Mouse (Mus musculus): ENCODE results near the gene Actn4. TPM values are rescaled to one million over a fixed set of nuclear protein-coding genes. Genes with fewer than 3 reads are reported as not detected.

The Actn4 gene
- polyA plus RNA-seq, 1 experiment from 2014 or later: 300 TPM

- Histone ChIP-seq H3K27ac (peak overlapping the region; percentile 94), H3K9ac (peak overlapping the region; percentile 54; the same call in 1 of the 2 replicates), H3K4me1 (peaks cover 93% of the 10 kb centered on the region), H3K9me3 (no peaks in the 10 kb centered on the region), H3K27me3 (no peaks in the 10 kb centered on the region), H3K4me2 (replicated peaks) (peak overlapping the region; percentile 50), H3K36me3 (peaks cover 23% of the 10 kb centered on the region; the same call in 1 of the 2 replicates), H3K4me3 (no peak overlapping the region)
- WGBS: 29% methylated on average over 6 of the region's 6 CpGs
- ATAC-seq (ENCODE audit: low FRiP score, low read depth): peak; percentile 6; the same call in 1 of the 2 replicates
These were observed 17.3 kb downstream of the Actn4 start for GRCm38 (mm10) chr7:28944756-28945415.

GRCm38 (mm10) chr7:28943451-28944180, 18.5 kb downstream of the Actn4 start:
- peaks cover 23% of the 10 kb centered on the region; the same call in 1 of the 2 replicates for H3K36me3 ChIP-seq
- no peaks in the 10 kb centered on the region for H3K27me3 ChIP-seq
- no peak overlapping the region for H3K4me2 ChIP-seq (replicated peaks)
- 57% methylated on average over 5 of the region's 5 CpGs for WGBS
- H3K27ac ChIP-seq: peak overlapping the region; percentile 66; the same call in 1 of the 2 replicates
- H3K9me3 ChIP-seq: no peaks in the 10 kb centered on the region
- no peak overlapping the region for H3K9ac ChIP-seq
- H3K4me3 ChIP-seq: no peak overlapping the region
- H3K4me1 ChIP-seq: peaks cover 92% of the 10 kb centered on the region
- no peak for ATAC-seq (ENCODE audit: low FRiP score, low read depth)

GRCm38 (mm10) chr7:28941542-28941941, 20.6 kb downstream of the Actn4 start:
- H3K27ac ChIP-seq: peak overlapping the region; percentile 66
- no peak overlapping the region for H3K4me3 ChIP-seq
- H3K27me3 ChIP-seq: no peaks in the 10 kb centered on the region
- no peak overlapping the region for H3K4me2 ChIP-seq (replicated peaks)
- WGBS: 72% methylated on average over 4 of the region's 4 CpGs
- peaks cover 19% of the 10 kb centered on the region; the same call in 1 of the 2 replicates for H3K36me3 ChIP-seq
- H3K9ac ChIP-seq: no peak overlapping the region
- peaks cover 89% of the 10 kb centered on the region for H3K4me1 ChIP-seq
- no peaks in the 10 kb centered on the region for H3K9me3 ChIP-seq
- no peak for ATAC-seq (ENCODE audit: low FRiP score, low read depth)

DNA sequence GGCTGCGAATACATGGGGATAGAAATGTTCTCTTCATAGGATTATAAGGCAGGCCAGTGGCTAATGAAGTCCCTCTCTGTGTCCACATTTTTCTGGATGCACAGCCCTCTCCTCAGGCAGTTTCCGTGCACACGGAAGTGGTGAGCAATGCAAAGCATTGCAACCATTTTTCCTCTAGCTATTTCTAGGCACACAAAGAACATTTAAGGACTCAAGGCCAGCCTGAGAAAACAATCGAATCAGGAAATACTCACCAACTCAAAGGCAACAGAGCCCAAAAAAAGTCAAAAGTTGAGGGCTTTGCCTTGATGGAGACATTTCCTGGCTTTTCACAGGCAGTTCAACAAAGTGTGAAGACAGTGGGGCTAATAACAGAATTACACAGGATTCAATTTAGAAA, 21.0 kb downstream of the Actn4 start:
- Histone ChIP-seq H3K27ac (peak overlapping the region; percentile 66; the same call in 1 of the 2 replicates), H3K36me3 (peaks cover 19% of the 10 kb centered on the region; the same call in 1 of the 2 replicates), H3K4me2 (replicated peaks) (no peak overlapping the region), H3K9me3 (no peaks in the 10 kb centered on the region), H3K4me1 (peaks cover 89% of the 10 kb centered on the region), H3K4me3 (no peak overlapping the region), H3K9ac (no peak overlapping the region), H3K27me3 (no peaks in the 10 kb centered on the region)
- 78% methylated on average over 4 of the region's 4 CpGs for WGBS
- ATAC-seq (ENCODE audit: low FRiP score, low read depth): no peak

GRCm38 (mm10) chr7:28939418-28940183, 22.5 kb downstream of the Actn4 start:
- no peaks in the 10 kb centered on the region for H3K27me3 ChIP-seq
- peaks cover 79% of the 10 kb centered on the region for H3K4me1 ChIP-seq
- no peak overlapping the region for H3K9ac ChIP-seq
- no peak overlapping the region for H3K4me2 ChIP-seq (replicated peaks)
- no peak overlapping the region for H3K4me3 ChIP-seq
- H3K9me3 ChIP-seq: no peaks in the 10 kb centered on the region
- peak overlapping the region; percentile 66; the same call in 1 of the 2 replicates for H3K27ac ChIP-seq
- WGBS: 82% methylated on average over 7 of the region's 7 CpGs
- peaks cover 28% of the 10 kb centered on the region for H3K36me3 ChIP-seq
- no peak for ATAC-seq (ENCODE audit: low FRiP score, low read depth)

- WGBS: 74% methylated on average over 4 of the region's 4 CpGs
- H3K4me3 ChIP-seq: no peak overlapping the region
- 0 out of 2 replicates have a peak overlapping the region, but pooled peaks have one; percentile 66 for H3K27ac ChIP-seq
- H3K4me2 ChIP-seq (replicated peaks): no peak overlapping the region
- no peak overlapping the region for H3K9ac ChIP-seq
- H3K9me3 ChIP-seq: no peaks in the 10 kb centered on the region
- no peaks in the 10 kb centered on the region for H3K27me3 ChIP-seq
- peaks cover 70% of the 10 kb centered on the region for H3K4me1 ChIP-seq
- peaks cover 34% of the 10 kb centered on the region for H3K36me3 ChIP-seq
- no peak for ATAC-seq (ENCODE audit: low FRiP score, low read depth)
These were observed 23.5 kb downstream of the Actn4 start for GRCm38 (mm10) chr7:28938654-28939053.

GRCm38 (mm10) chr7:28936787-28937186, 25.4 kb downstream of the Actn4 start:
- Histone ChIP-seq H3K4me1 (peaks cover 67% of the 10 kb centered on the region), H3K9me3 (no peaks in the 10 kb centered on the region), H3K27ac (peak overlapping the region; percentile 44), H3K36me3 (peaks cover 26% of the 10 kb centered on the region), H3K4me3 (no peak overlapping the region), H3K27me3 (no peaks in the 10 kb centered on the region), H3K4me2 (replicated peaks) (no peak overlapping the region), H3K9ac (peak overlapping the region; percentile 19; the same call in 1 of the 2 replicates)
- no peak for ATAC-seq (ENCODE audit: low FRiP score, low read depth)
- WGBS: 60% methylated on average over 4 of the region's 4 CpGs

DNA sequence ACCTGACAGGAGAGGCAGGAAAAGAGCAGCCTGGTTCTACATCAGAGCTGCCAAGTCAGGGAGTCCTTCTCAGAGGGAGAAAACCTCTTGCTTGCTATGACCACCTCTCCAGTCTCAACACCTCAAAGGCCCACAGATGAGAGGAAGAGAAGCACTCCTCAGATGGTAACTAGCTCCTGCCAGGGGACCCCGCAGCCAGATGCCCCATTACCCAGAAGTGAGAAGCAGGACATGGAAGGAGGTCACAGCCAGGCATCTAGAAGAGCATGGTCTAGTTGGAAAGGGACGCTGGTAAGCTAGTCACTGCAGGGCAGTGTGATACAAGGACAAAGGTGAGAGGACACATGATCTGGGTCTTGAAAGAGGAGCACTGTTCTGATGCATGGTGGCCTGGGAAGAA, 28.3 kb downstream of the Actn4 start:
- Histone ChIP-seq H3K4me2 (replicated peaks) (no peak overlapping the region), H3K9me3 (no peaks in the 10 kb centered on the region), H3K9ac (no peak overlapping the region), H3K36me3 (peaks cover 21% of the 10 kb centered on the region), H3K27ac (peak overlapping the region; percentile 22; the same call in 1 of the 2 replicates), H3K4me3 (no peak overlapping the region), H3K4me1 (peaks cover 68% of the 10 kb centered on the region), H3K27me3 (no peaks in the 10 kb centered on the region)
- ATAC-seq (ENCODE audit: low FRiP score, low read depth): no peak
- WGBS: 94% methylated on average over 2 of the region's 2 CpGs

DNA sequence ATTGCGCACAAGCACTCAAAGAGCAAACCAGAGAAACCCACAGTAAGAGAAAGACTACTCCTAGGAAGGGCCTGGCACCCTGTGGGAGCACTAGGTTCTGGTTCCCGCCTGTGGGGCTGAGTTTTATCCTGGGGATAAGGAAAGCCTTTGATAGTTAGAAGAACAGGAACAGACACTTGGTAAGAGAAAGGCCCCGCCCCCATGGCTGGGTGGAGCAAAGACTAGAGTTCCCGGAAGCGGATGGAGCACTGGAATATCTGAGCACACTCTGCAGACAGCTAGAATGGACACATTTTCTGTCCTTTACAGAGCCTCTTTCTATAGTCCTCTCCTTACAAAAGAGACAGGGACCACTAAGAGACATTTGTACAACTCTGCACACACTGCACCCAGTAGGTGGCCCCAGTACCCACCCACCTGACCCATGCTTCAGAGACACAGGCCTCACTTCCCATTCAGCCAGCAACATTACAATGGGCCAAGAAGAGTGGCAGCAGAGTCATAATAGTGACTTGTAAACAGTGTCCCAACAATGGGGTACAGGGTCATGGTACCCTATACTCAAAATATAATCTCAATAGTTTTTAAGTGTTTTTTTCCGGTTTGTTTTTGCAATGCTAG, 29.6 kb downstream of the Actn4 start:
- ATAC-seq (ENCODE audit: low FRiP score, low read depth): no peak
- 72% methylated on average over 6 of the region's 6 CpGs for WGBS
- Histone ChIP-seq H3K9ac (no peak overlapping the region), H3K27ac (peak overlapping the region; percentile 80; the same call in 1 of the 2 replicates), H3K27me3 (no peaks in the 10 kb centered on the region), H3K36me3 (peaks cover 21% of the 10 kb centered on the region), H3K9me3 (no peaks in the 10 kb centered on the region), H3K4me2 (replicated peaks) (no peak overlapping the region), H3K4me1 (peaks cover 64% of the 10 kb centered on the region), H3K4me3 (no peak overlapping the region)

GRCm38 (mm10) chr7:28931695-28932039, 30.5 kb downstream of the Actn4 start:
- ATAC-seq (ENCODE audit: low FRiP score, low read depth): no peak

DNA sequence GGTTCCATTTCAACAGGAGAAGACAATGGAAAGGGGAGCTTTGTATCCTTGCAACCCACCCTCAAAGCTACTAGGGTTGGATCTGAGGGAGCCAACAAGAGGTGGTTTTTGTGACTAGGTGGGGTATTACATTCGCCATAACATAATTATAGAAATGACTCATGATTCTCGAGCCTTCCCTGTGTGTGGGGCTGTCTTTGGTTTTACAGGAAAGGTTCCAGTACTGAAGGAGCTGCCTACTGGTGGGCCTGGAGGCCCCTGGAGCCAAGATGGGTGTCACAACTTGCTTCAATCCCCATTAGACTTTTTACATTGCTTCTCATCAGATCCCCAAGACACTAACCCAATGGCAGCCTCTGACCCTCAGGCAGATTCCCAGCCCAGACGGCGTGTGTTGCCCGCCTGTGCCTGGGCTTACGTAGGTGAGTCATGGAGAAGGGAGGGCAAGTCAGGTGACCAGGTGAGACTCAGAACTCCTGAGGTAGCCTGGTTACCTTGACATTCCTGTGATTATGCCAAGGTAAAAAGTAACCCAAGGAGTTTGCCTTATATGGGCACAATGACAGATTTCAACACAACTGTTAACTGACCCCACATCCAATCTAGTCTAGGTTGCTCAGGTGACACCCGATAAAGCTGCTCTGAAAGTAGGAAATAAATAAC, 31.0 kb downstream of the Actn4 start:
- no peak overlapping the region for H3K4me2 ChIP-seq (replicated peaks)
- ATAC-seq (ENCODE audit: low FRiP score, low read depth): 0 out of 2 replicates have a peak, but pooled peaks have one; percentile 33
- peaks cover 21% of the 10 kb centered on the region for H3K36me3 ChIP-seq
- WGBS: 83% methylated on average over 7 of the region's 7 CpGs
- H3K4me1 ChIP-seq: peaks cover 55% of the 10 kb centered on the region
- peak overlapping the region; percentile 80 for H3K27ac ChIP-seq
- no peaks in the 10 kb centered on the region for H3K9me3 ChIP-seq
- 0 out of 2 replicates have a peak overlapping the region, but pooled peaks have one; percentile 13 for H3K9ac ChIP-seq
- no peaks in the 10 kb centered on the region for H3K27me3 ChIP-seq
- no peak overlapping the region for H3K4me3 ChIP-seq

More at GRCm38 (mm10) chr7:28931695-28932039, 30.5 kb downstream of the Actn4 start:
- Histone ChIP-seq H3K9me3 (no peaks in the 10 kb centered on the region), H3K9ac (no peak overlapping the region), H3K27me3 (no peaks in the 10 kb centered on the region), H3K4me3 (no peak overlapping the region), H3K27ac (peak overlapping the region; percentile 80), H3K4me2 (replicated peaks) (no peak overlapping the region), H3K4me1 (peaks cover 56% of the 10 kb centered on the region), H3K36me3 (peaks cover 21% of the 10 kb centered on the region)
- 82% methylated on average over 4 of the region's 4 CpGs for WGBS

Data from limb, embryonic 13.5 days (tissue).